Comparison of ENCODE assay signal across 10 mouse cellular contexts in genomic region chr7:134414005-134414690, GRCm38 (mm10). TPM values are rescaled to one million over a fixed set of nuclear protein-coding genes. Genes with fewer than 3 reads are reported as not detected.
DNase-seq lines count a peak whose midpoint lies in the region; ATAC-seq lines count a peak whose summit lies in the region.
"Had no signal": no experiment of that assay in that cellular context is flagged by ENCODE, and none has a peak within 500 bp of the region (broad histone marks: within the 10 kb centered on the region; RNA-seq: fewer than 3 reads in every experiment).

No protein-coding gene starts in this region.

- H3K4me3 ChIP-seq in forebrain, embryonic 16.5 days (replicated peaks; ENCODE audit: low read length) = no peak overlapping the region
- H3K4me3 ChIP-seq: embryonic facial prominence, embryonic 13.5 days; limb, embryonic 15.5 days had no signal

- H3K27me3 ChIP-seq in forebrain, embryonic 16.5 days (replicated peaks; ENCODE audit: control insufficient read depth, insufficient read depth, low read length) = no peaks in the 10 kb centered on the region
- H3K27me3 ChIP-seq: embryonic facial prominence, embryonic 13.5 days; limb, embryonic 15.5 days had no signal

- peak; percentile 96 for ATAC-seq in megakaryocyte progenitor cell, adult 5-6 weeks (replicated peaks; ENCODE audit: poor library complexity)
- ATAC-seq in forebrain, embryonic 16.5 days = no peak

- H3K27ac ChIP-seq in forebrain, embryonic 16.5 days (ENCODE audit: low read length) = no peak overlapping the region
- H3K27ac ChIP-seq: embryonic facial prominence, embryonic 13.5 days; limb, embryonic 15.5 days had no signal

- H3K9ac ChIP-seq in forebrain, embryonic 16.5 days (replicated peaks; ENCODE audit: low read depth, low read length) = no peak overlapping the region
- H3K9ac ChIP-seq: embryonic facial prominence, embryonic 13.5 days; limb, embryonic 15.5 days had no signal

- WGBS in forebrain, embryonic 16.5 days = 54% methylated on average over 14 of the region's 14 CpGs

- H3K9me3 ChIP-seq in forebrain, embryonic 16.5 days (ENCODE audit: control insufficient read depth, low read length) = no peaks in the 10 kb centered on the region; the same call in 1 of the 2 replicates
- H3K9me3 ChIP-seq: embryonic facial prominence, embryonic 13.5 days; limb, embryonic 15.5 days had no signal

- DNase-seq in layer of hippocampus, adult 11-12 months (ENCODE audit: low spot score) = peak; percentile 9
- DNase-seq in layer of hippocampus, postnatal 36 days = no peak
- DNase-seq in Muller cell, postnatal 12 days (ENCODE audit: inconsistent ontology term) = peak; percentile 11
- DNase-seq in adrenal gland, postnatal 36 days = peak; percentile 58 to 70
- DNase-seq in induced T-regulatory cell, adult 2 months (ENCODE audit: low read depth) = peak; percentile 4
- DNase-seq in gastrocnemius, postnatal 4 days (ENCODE audit: low spot score in 2 of 2) = no peak

- peaks cover 7% of the 10 kb centered on the region; the same call in 1 of the 2 replicates for H3K4me1 ChIP-seq in forebrain, embryonic 16.5 days (replicated peaks; ENCODE audit: control insufficient read depth, insufficient read depth, low read length)

- no peak overlapping the region for H3K4me2 ChIP-seq in forebrain, embryonic 16.5 days (ENCODE audit: low read length)
- H3K4me2 ChIP-seq: embryonic facial prominence, embryonic 13.5 days; limb, embryonic 15.5 days had no signal

- no peaks in the 10 kb centered on the region for H3K36me3 ChIP-seq in forebrain, embryonic 16.5 days (ENCODE audit: control insufficient read depth, insufficient read depth)
- H3K36me3 ChIP-seq: embryonic facial prominence, embryonic 13.5 days; limb, embryonic 15.5 days had no signal

RNA-seq across cellular contexts. Expression of gene D7Ertd443e, which starts 28.7 kb away (rescaled TPM):
- total RNA-seq in layer of hippocampus, postnatal 36 days (2021) = 1 to 10 TPM; 4.4 to 4.6 TPM
- 1 to 10 TPM; 5.4 to 8.2 TPM for total RNA-seq in adrenal gland, postnatal 36 days (2021)
- not detected in 2 replicates for total RNA-seq in megakaryocyte progenitor cell, adult 5-6 weeks (2015)
- not detected in 2 replicates for total RNA-seq in megakaryocyte progenitor cell, adult 5-6 weeks (2017)
- total RNA-seq in gastrocnemius, postnatal 4 days (2021) = under 1 TPM in 1 of 2 experiments, not detected in 1; 0.08 TPM
- polyA plus RNA-seq in forebrain, embryonic 16.5 days (2015; fragmentation: Nextera tagmentation; extraction: Ambion mirVana) = not detected in 2 replicates

Comparison
In these comparisons a context has a peak if more than half of its experiments do, and no peak if none do; other contexts are left out.
1. DNase-seq: peak in layer of hippocampus, adult 11-12 months (single experiment), Muller cell, postnatal 12 days (single experiment), adrenal gland, postnatal 36 days (2 of 2) and induced T-regulatory cell, adult 2 months (single experiment); none in layer of hippocampus, postnatal 36 days (0 of 2) and gastrocnemius, postnatal 4 days (0 of 2).
2. RNA of gene D7Ertd443e, which starts 28.7 kb away (total RNA-seq): 5.4 to 8.2 TPM in adrenal gland, postnatal 36 days and 4.4 to 4.6 TPM in layer of hippocampus, postnatal 36 days; 0.08 TPM in gastrocnemius, postnatal 4 days and not detected in megakaryocyte progenitor cell, adult 5-6 weeks; every median in the first group is over 4 times any median in the second.